Comparison of ENCODE assay signal across 8 mouse cellular contexts in genomic region chr16:56886616-56887116, GRCm38 (mm10). TPM values are rescaled to one million over a fixed set of nuclear protein-coding genes. Genes with fewer than 3 reads are reported as not detected.
DNase-seq lines count a peak whose midpoint lies in the region; ATAC-seq and TF ChIP-seq lines count a peak whose summit lies in the region.

No protein-coding gene starts in this region.

- H3K27ac ChIP-seq in kidney, embryonic 14.5 days (ENCODE audit: low read depth, low read length): no peak overlapping the region
- no peak overlapping the region for H3K27ac ChIP-seq in embryonic facial prominence, embryonic 13.5 days
- no peak overlapping the region for H3K27ac ChIP-seq in intestine, postnatal 0 days (ENCODE audit: low read depth, low read length)
- H3K27ac ChIP-seq in neural tube, embryonic 14.5 days (ENCODE audit: low read depth, low read length): no peak overlapping the region

- no peaks in the 10 kb centered on the region for H3K36me3 ChIP-seq in kidney, embryonic 14.5 days (ENCODE audit: control insufficient read depth, insufficient read depth, low read length)
- no peaks in the 10 kb centered on the region for H3K36me3 ChIP-seq in embryonic facial prominence, embryonic 13.5 days
- H3K36me3 ChIP-seq in intestine, postnatal 0 days (ENCODE audit: control insufficient read depth, insufficient read depth): no peaks in the 10 kb centered on the region
- no peaks in the 10 kb centered on the region for H3K36me3 ChIP-seq in neural tube, embryonic 14.5 days (ENCODE audit: control insufficient read depth, insufficient read depth, low read length)

- no peak for DNase-seq in kidney, adult 18-20 months
- no peak for DNase-seq in urinary bladder, postnatal 36 days (ENCODE audit: low spot score in 2 of 2)
- no peak for DNase-seq in right cerebral cortex, postnatal 14 days
- DNase-seq in embryo, embryonic 11 days: no peak

- ATAC-seq in kidney, embryonic 14.5 days (ENCODE audit: low FRiP score, low TSS enrichment): no peak
- ATAC-seq in embryonic facial prominence, embryonic 13.5 days (ENCODE audit: insufficient number of reproducible peaks, insufficient read depth, low FRiP score, low TSS enrichment, low read depth): no peak
- no peak for ATAC-seq in intestine, postnatal 0 days
- ATAC-seq in neural tube, embryonic 14.5 days (ENCODE audit: low read depth): no peak

- peak overlapping the region; percentile 40 for H3K4me3 ChIP-seq in kidney, embryonic 14.5 days (ENCODE audit: low read length)
- peak overlapping the region; percentile 54 for H3K4me3 ChIP-seq in embryonic facial prominence, embryonic 13.5 days
- H3K4me3 ChIP-seq in intestine, postnatal 0 days (ENCODE audit: low read depth, low read length): peak overlapping the region; percentile 43
- H3K4me3 ChIP-seq in neural tube, embryonic 14.5 days (ENCODE audit: low read depth, low read length): peak overlapping the region; percentile 30

- no peaks in the 10 kb centered on the region for H3K4me1 ChIP-seq in kidney, embryonic 14.5 days (ENCODE audit: control insufficient read depth, insufficient read depth, low read length)
- H3K4me1 ChIP-seq in embryonic facial prominence, embryonic 13.5 days: 0 out of 2 replicates have a peak, but pooled peaks cover 8% of the 10 kb centered on the region
- no peaks in the 10 kb centered on the region; the same call in 1 of the 2 replicates for H3K4me1 ChIP-seq in intestine, postnatal 0 days (replicated peaks; ENCODE audit: control insufficient read depth, insufficient read depth, low read length)
- H3K4me1 ChIP-seq in neural tube, embryonic 14.5 days (ENCODE audit: control insufficient read depth, insufficient read depth, low read length): no peaks in the 10 kb centered on the region

- 26% methylated on average over 9 of the region's 9 CpGs for WGBS in kidney, embryonic 14.5 days
- 21% methylated on average over 9 of the region's 9 CpGs for WGBS in embryonic facial prominence, embryonic 13.5 days
- 30% methylated on average over 9 of the region's 9 CpGs for WGBS in intestine, postnatal 0 days
- WGBS in neural tube, embryonic 14.5 days: 26% methylated on average over 9 of the region's 9 CpGs

- no peak for TF ChIP-seq CTCF in intestine, postnatal 0 days (IDR thresholded peaks at IDR 0.05; ENCODE audit: low read depth)

- H3K9ac ChIP-seq in kidney, embryonic 14.5 days (ENCODE audit: low read depth, low read length): 0 out of 2 replicates have a peak overlapping the region, but pooled peaks have one; percentile 19
- H3K9ac ChIP-seq in embryonic facial prominence, embryonic 13.5 days: peak overlapping the region; percentile 64
- H3K9ac ChIP-seq in intestine, postnatal 0 days (ENCODE audit: low read depth, low read length): no peak overlapping the region
- H3K9ac ChIP-seq in neural tube, embryonic 14.5 days (replicated peaks; ENCODE audit: low read depth, low read length): no peak overlapping the region

- no peaks in the 10 kb centered on the region for H3K9me3 ChIP-seq in kidney, embryonic 14.5 days (ENCODE audit: control insufficient read depth, low read length)
- H3K9me3 ChIP-seq in embryonic facial prominence, embryonic 13.5 days: no peaks in the 10 kb centered on the region
- H3K9me3 ChIP-seq in intestine, postnatal 0 days (ENCODE audit: control insufficient read depth): no peaks in the 10 kb centered on the region
- H3K9me3 ChIP-seq in neural tube, embryonic 14.5 days (ENCODE audit: control insufficient read depth, low read length): no peaks in the 10 kb centered on the region

- H3K4me2 ChIP-seq in kidney, embryonic 14.5 days (replicated peaks; ENCODE audit: low read depth, low read length): peak overlapping the region; percentile 44
- H3K4me2 ChIP-seq in embryonic facial prominence, embryonic 13.5 days: peak overlapping the region; percentile 61
- peak overlapping the region; percentile 69 for H3K4me2 ChIP-seq in intestine, postnatal 0 days (replicated peaks; ENCODE audit: low read depth)
- H3K4me2 ChIP-seq in neural tube, embryonic 14.5 days (ENCODE audit: low read depth, low read length): peak overlapping the region; percentile 46

- H3K27me3 ChIP-seq in kidney, embryonic 14.5 days (ENCODE audit: control insufficient read depth, insufficient read depth, low read length): no peaks in the 10 kb centered on the region
- H3K27me3 ChIP-seq in embryonic facial prominence, embryonic 13.5 days: no peaks in the 10 kb centered on the region
- H3K27me3 ChIP-seq in intestine, postnatal 0 days (replicated peaks; ENCODE audit: control insufficient read depth, insufficient read depth, low read length): no peaks in the 10 kb centered on the region
- no peaks in the 10 kb centered on the region for H3K27me3 ChIP-seq in neural tube, embryonic 14.5 days (ENCODE audit: control insufficient read depth, insufficient read depth, low read length)

RNA-seq across cellular contexts. Expression of gene Tmem45a, which starts 0.7 kb away (rescaled TPM):
- 22.5 and 26.3 TPM in 2 replicates for polyA plus RNA-seq in kidney, embryonic 14.5 days (2014; fragmentation: Nextera tagmentation; extraction: Ambion mirVana)
- 36.0 and 37.7 TPM in 2 replicates for polyA plus RNA-seq in embryonic facial prominence, embryonic 13.5 days (2015; fragmentation: Nextera tagmentation; extraction: Ambion mirVana)
- polyA plus RNA-seq in intestine, postnatal 0 days (2015; fragmentation: Nextera tagmentation; extraction: Ambion mirVana): 6.0 and 6.1 TPM in 2 replicates
- polyA plus RNA-seq in neural tube, embryonic 14.5 days (2014; fragmentation: Nextera tagmentation; extraction: Ambion mirVana): 1.4 and 7.5 TPM in 2 replicates

RNA-seq across cellular contexts. Expression of gene Lnp1, which starts 41.2 kb away (rescaled TPM):
- not detected in 2 replicates for polyA plus RNA-seq in kidney, embryonic 14.5 days (2014; fragmentation: Nextera tagmentation; extraction: Ambion mirVana)
- not detected in 2 replicates for polyA plus RNA-seq in embryonic facial prominence, embryonic 13.5 days (2015; fragmentation: Nextera tagmentation; extraction: Ambion mirVana)
- not detected in 2 replicates for polyA plus RNA-seq in intestine, postnatal 0 days (2015; fragmentation: Nextera tagmentation; extraction: Ambion mirVana)
- polyA plus RNA-seq in neural tube, embryonic 14.5 days (2014; fragmentation: Nextera tagmentation; extraction: Ambion mirVana): not detected in 2 replicates

Comparison
In these comparisons a context has a peak if more than half of its experiments do, and no peak if none do; other contexts are left out.
1. H3K9ac ChIP-seq: peak in kidney, embryonic 14.5 days (single experiment) and embryonic facial prominence, embryonic 13.5 days (single experiment); none in intestine, postnatal 0 days (single experiment) and neural tube, embryonic 14.5 days (single experiment).
2. Peak in every context shown above with its lines, with median percentiles within 50 percentile points of each other: H3K4me2 ChIP-seq and H3K4me3 ChIP-seq.